Mouse (Mus musculus) olfactory bulb, adult 2 months (tissue): ENCODE results near the gene Gm20605. TPM values are rescaled to one million over a fixed set of nuclear protein-coding genes. Genes with fewer than 3 reads are reported as not detected.

Experiments
- H3K27ac ChIP-seq: fragments of 200-500 bp; 2 replicates; pipeline ENCODE4 v1.5.1; 2012; ENCODE audit warnings: low read depth, low read length; ENCODE audit not compliant: insufficient read depth
- H3K4me1 ChIP-seq: fragments of 200-500 bp; 2 replicates; pipeline ENCODE4 v1.6.1; 2012; ENCODE audit warnings: low read length; ENCODE audit not compliant: control insufficient read depth, insufficient read depth
- H3K4me3 ChIP-seq: fragments of 200-500 bp; 2 replicates; pipeline ENCODE4 v1.5.1; 2012; ENCODE audit warnings: mild to moderate bottlenecking, low read depth, low read length, moderate library complexity; ENCODE audit not compliant: insufficient read depth
- CTCF ChIP-seq: fragments of 200-500 bp; IDR thresholded peaks from 2 replicates; pipeline ENCODE4 v1.5.1; 2012; ENCODE audit warnings: low read depth, mild to moderate bottlenecking, low read length, moderate library complexity; ENCODE audit not compliant: insufficient read depth
- POLR2A ChIP-seq: fragments of 200-500 bp; IDR thresholded peaks from 2 replicates; pipeline ENCODE4 v1.6.1; 2012; ENCODE audit warnings: mild to moderate bottlenecking, low read depth, low read length, moderate library complexity; ENCODE audit not compliant: insufficient read depth
- WGBS: fragments of 180-500 bp; shearing (Covaris S2); methylation state at CpG from one replicate; pipeline ENCODE4 v1.1.7; 2018; 5-methylcytosine and 5-hydroxymethylcytosine counted together
- polyA plus RNA-seq: library from polyadenylated mRNA; stranded (reverse); fragments of >200 nt; gene quantifications from 2 replicates; pipeline ENCODE4 v1.2.4, GENCODE M21; 2012; ENCODE audit warnings: low replicate concordance; ENCODE audit not compliant: missing spikeins, insufficient read depth, insufficient read length

The Gm20605 gene
- polyA plus RNA-seq, 1 experiment: not detected

GRCm38 (mm10) chr5:137645091-137645651 lies 16.2 kb downstream of the Gm20605 start:
- peak overlapping the region; percentile 1; the same call in 1 of the 2 replicates for H3K4me3 ChIP-seq
- no peak for TF ChIP-seq CTCF
- no peak for TF ChIP-seq POLR2A
- peaks cover 5% of the 10 kb centered on the region for H3K4me1 ChIP-seq
- WGBS: 13% methylated on average over 44 of the region's 44 CpGs
- no peak overlapping the region for H3K27ac ChIP-seq

- Histone ChIP-seq H3K4me1 (peaks cover 5% of the 10 kb centered on the region), H3K4me3 (peak within 1 kb of the TSS; percentile 1; the same call in 1 of the 2 replicates), H3K27ac (no peak within 1 kb of the TSS)
- WGBS: 35% methylated on average over 11 of the region's 11 CpGs
- TF ChIP-seq CTCF: no peak
- TF ChIP-seq POLR2A: no peak
Measured at GRCm38 (mm10) chr5:137645652-137646091, 16.7 kb downstream of the Gm20605 start, which contains the start of gene Irs3. Gene Irs3, minus strand, starts transcription at chr5:137645714.

- Histone ChIP-seq H3K27ac (no peak overlapping the region), H3K4me3 (no peak overlapping the region), H3K4me1 (peaks cover 5% of the 10 kb centered on the region)
- TF ChIP-seq CTCF (no peak), POLR2A (no peak)
- 82% methylated on average over 9 of the region's 9 CpGs for WGBS
Measured at GRCm38 (mm10) chr5:137647827-137648601, 19.0 kb downstream of the Gm20605 start.

- H3K4me3 ChIP-seq: no peak overlapping the region
- 48% methylated on average over 4 of the region's 4 CpGs for WGBS
- TF ChIP-seq CTCF: no peak
- no peak for TF ChIP-seq POLR2A
- peaks cover 5% of the 10 kb centered on the region for H3K4me1 ChIP-seq
- no peak overlapping the region for H3K27ac ChIP-seq
Measured at GRCm38 (mm10) chr5:137649251-137649650, 20.3 kb downstream of the Gm20605 start.

DNA sequence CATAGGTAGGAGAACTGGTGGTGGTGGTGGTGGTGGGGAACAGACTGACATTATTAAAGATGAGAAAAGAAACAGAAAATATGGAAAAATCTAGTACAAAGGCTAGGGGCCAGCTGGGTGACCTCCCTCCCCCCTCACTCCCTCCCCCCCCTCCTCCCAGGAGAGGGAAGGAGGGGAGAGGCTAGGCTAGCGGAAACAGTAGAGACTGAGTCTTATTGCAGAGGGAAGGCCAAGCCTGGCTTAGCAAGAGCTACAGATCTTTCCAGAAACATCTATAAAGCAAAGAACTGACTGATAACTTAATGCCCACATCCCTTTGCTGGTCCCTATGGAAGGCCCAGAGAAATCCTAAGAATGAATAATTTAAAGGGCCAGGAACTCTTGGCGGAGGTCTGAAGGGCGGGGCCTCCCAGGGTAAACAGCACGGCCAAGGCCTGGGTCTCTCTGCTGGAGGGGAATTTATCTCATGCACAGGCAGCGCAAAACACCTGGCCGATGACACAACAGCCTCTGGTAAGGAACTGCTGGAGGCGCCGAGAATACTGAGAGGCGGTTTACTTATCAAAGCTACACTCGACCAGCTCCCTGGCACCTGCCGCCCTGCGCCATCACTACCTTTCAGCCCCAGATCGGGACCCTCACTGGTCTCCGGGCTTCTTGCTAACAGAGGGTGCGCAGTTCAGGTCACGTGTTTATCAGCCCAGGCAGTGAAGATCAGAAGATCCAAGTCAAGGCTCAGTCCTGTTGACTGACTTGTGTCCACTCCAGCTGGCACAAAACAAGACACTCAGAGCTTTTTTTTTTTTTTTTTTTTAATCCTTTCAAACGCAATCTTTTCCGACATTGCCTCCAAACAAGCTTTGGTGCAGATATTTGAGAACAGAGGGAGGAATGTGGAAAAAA lies 20.9 kb downstream of the Gm20605 start:
- TF ChIP-seq CTCF (no peak), POLR2A (no peak)
- H3K27ac ChIP-seq: no peak overlapping the region
- WGBS: 53% methylated on average over 18 of the region's 18 CpGs
- peaks cover 5% of the 10 kb centered on the region for H3K4me1 ChIP-seq
- H3K4me3 ChIP-seq: no peak overlapping the region

GRCm38 (mm10) chr5:137652474-137652873 lies 23.5 kb downstream of the Gm20605 start:
- H3K4me1 ChIP-seq: peaks cover 2% of the 10 kb centered on the region; the same call in 1 of the 2 replicates
- H3K27ac ChIP-seq: no peak overlapping the region
- WGBS: 33% methylated on average over 3 of the region's 3 CpGs
- TF ChIP-seq POLR2A (no peak), CTCF (peak; percentile 49)
- H3K4me3 ChIP-seq: no peak overlapping the region

DNA sequence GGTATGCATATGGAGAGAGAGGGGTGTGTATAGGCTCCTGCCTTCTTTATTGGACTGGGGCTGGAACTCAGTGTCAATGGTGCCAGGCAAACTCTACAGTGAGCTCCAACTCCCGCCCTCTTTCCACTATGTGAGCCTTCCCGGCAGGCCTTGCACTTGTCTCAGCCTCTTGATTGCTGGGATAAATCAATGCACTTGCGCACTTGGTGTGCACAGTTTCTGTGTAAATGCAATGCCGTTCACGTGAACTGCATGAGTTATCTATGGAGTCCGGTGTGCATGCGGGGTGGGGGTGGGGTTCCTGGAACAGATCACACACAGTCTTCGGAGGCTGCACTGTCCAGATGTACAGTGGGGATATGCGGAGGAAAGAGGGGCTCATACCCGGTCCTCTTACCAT lies 24.4 kb downstream of the Gm20605 start:
- H3K4me1 ChIP-seq: peaks cover 2% of the 10 kb centered on the region; the same call in 1 of the 2 replicates
- no peak overlapping the region for H3K4me3 ChIP-seq
- TF ChIP-seq POLR2A (no peak), CTCF (no peak)
- no peak overlapping the region for H3K27ac ChIP-seq
- 91% methylated on average over 10 of the region's 10 CpGs for WGBS

- no peak overlapping the region for H3K27ac ChIP-seq
- peaks cover 2% of the 10 kb centered on the region; the same call in 1 of the 2 replicates for H3K4me1 ChIP-seq
- H3K4me3 ChIP-seq: no peak overlapping the region
- TF ChIP-seq POLR2A (no peak), CTCF (no peak)
- 72% methylated on average over 7 of the region's 7 CpGs for WGBS
Measured at GRCm38 (mm10) chr5:137654746-137655145, 25.8 kb downstream of the Gm20605 start.
